Mouse (Mus musculus) duodenum, adult 2 months (tissue): ENCODE results near the gene Spink8. TPM values are rescaled to one million over a fixed set of nuclear protein-coding genes. Genes with fewer than 3 reads are reported as not detected.

Experiments used
- polyA plus RNA-seq: library from polyadenylated mRNA; depleted of rRNA; stranded (reverse); fragments of >200 nt; gene quantifications from 2 replicates; pipeline ENCODE4 v1.2.3, GENCODE M21; 2012; ENCODE audit warnings: low replicate concordance; rRNA removed

Gene Spink8
- polyA plus RNA-seq, result not detected in 2 replicates

DNA sequence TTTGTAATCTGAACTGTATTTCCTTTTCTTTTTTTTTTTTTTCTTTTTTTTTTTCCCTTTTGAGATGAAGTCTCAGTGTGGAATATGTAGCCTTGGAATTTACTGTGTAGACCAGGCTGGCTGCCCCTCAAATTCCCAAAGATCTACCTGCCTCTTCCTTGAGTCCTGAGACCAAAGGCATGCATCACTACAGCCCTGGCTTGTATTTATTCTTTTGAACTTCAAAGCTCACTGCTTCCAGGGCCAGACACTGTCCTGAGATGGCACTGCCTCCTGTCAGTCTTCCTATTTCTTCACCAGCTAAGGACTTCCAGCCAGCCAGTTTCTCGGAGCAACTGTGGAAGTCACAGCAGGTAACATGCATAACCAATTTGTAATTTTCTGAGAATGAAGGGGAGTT, at the start of gene Spink8:
Gene Spink8, plus strand, starts transcription at position 301 of the 400 bp plus-strand sequence.

DNA sequence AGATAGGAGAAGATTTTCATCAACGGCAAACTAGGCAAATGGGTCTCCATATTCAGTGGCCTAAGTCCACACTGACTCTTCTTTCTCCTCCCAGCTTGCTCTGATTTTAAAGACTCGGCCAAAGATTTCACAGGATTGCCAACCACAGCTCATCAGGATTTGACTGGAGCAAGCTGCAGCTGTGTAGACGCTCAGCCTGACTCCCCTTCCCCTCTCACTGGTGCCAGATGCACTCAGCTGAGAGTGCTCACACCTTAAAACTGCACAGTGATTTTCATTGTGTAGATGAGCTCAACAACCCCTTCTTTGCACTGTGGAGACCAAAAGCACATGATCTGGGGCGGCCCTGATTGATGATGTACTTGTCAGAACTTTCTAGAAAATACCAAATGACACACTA, 21.5 kb upstream of the Spink8 start, which contains the start of gene Fbxw27:
Gene Fbxw27, minus strand, starts transcription at position 101 of the 400 bp plus-strand sequence.

DNA sequence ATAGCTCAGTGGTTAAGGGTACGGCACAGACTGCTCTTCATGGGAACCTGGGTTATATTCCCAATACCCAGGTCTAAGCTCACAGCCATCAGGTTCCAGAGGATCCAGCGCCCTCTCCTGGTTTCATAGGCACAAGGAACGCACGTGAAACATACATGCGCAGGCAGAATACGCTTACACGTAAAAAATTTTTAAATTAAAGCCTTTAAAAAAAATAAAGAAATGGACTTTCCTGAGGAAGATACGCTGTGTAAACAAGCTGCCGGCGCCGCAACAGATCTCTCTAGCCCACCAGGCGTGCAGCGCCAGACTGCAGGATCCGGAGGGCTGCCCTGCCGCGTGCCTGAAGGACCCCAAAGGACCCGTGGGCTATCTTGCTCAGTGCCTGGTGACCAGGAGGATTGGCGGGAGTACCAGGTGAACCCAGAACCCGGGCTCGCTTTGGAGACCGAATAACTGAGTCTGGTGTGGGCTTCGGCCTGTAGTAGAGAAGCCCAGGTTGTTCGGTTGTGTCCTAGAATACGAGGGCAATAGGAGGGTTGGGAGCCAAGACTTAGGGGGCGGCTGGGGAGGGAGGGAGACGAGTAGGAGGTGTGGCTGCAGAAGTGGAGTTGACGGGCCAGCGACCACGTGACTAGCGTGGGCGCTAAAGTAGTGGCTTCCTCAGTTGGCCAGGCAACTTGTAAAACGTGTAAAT, 20.5 kb downstream of the Spink8 start, which contains the start of gene Nme6:
Gene Nme6, plus strand, starts transcription at position 359 of the 697 bp plus-strand sequence.

GRCm38 (mm10) chr9:109849312-109849758, 37.3 kb downstream of the Spink8 start, which contains the start of gene Camp:
TSS of gene Camp (minus strand) at chr9:109849617.

DNA sequence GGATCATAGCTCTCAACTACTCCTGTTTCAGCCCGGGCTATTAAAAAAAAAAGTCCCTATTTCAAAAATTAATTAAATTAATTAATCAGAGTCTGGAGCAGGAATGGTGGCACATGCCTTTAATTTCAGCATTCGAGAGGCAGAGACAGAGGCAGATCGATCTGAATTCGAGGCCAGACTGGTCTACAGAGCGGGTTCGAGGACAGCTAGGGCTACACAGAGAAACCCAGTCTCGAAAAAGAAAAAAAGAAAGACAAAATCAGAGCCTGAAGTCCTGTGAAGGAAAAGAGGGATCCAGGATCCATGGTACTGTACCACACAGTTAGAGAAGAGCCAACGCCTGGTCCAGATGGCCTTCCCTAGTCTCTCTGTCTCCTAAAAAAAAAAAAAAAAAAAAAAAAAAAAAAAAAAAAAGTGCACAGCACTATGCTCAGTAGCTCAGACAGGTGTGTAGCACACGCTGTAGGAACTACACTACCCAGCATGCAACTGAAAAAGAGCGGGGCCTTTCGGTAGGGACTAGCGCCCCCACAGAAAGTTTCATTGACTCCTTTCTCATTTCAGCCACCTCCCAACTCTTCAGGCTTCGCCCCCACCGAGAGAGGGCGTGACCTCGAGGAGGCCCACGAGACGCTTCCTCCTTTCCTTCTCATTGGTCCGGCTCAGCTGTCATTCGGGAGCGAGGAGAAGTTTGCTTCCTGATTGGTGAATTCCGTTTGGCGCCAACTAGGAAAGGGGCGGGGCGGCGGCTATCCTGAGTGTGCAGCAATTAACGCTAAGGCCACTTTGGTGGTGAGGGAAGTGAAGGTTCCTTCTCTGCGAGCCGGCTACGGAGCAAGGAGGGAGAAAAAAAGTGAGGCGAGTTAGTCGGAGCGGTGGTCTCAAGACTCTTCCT, 63.0 kb downstream of the Spink8 start, which contains the start of gene Cdc25a:
Gene Cdc25a, plus strand, starts transcription at position 783 of the 895 bp plus-strand sequence.

Other genes with a start within 250 kb of the Spink8 start
- gene Fbxw15, start 244.0 kb upstream of the Spink8 start, polyA plus RNA-seq, result not detected in 2 replicates
- gene Fbxw24, start 186.2 kb upstream of the Spink8 start, polyA plus RNA-seq, result not detected in 2 replicates
- gene Fbxw25, start 147.6 kb upstream of the Spink8 start, polyA plus RNA-seq, result not detected in 2 replicates
- not detected in 2 replicates for gene Fbxw18, start 109.6 kb upstream of the Spink8 start, polyA plus RNA-seq
- not detected in 2 replicates for gene Fbxw26, start 66.2 kb upstream of the Spink8 start, polyA plus RNA-seq
- not detected in 2 replicates for gene Fbxw27, start 21.6 kb upstream of the Spink8 start, polyA plus RNA-seq
- gene Nme6, start 20.5 kb downstream of the Spink8 start, polyA plus RNA-seq, result 14.4 and 14.7 TPM in 2 replicates
- gene Camp, start 37.3 kb downstream of the Spink8 start, polyA plus RNA-seq, result 0.22 TPM in 1 of 2 replicates, not detected in the other
- gene Cdc25a, start 63.3 kb downstream of the Spink8 start, polyA plus RNA-seq, result 13.4 and 20.7 TPM in 2 replicates
- 139 and 232 TPM in 2 replicates for gene Map4, start 119.2 kb downstream of the Spink8 start, polyA plus RNA-seq